Mouse (Mus musculus): Measurements from ENCODE around the gene Nhlh2. TPM values are rescaled to one million over a fixed set of nuclear protein-coding genes. Genes with fewer than 3 reads are reported as not detected.

Gene Nhlh2
- polyA plus RNA-seq, 1 experiment from 2014 or later, result 0.08 TPM

DNA sequence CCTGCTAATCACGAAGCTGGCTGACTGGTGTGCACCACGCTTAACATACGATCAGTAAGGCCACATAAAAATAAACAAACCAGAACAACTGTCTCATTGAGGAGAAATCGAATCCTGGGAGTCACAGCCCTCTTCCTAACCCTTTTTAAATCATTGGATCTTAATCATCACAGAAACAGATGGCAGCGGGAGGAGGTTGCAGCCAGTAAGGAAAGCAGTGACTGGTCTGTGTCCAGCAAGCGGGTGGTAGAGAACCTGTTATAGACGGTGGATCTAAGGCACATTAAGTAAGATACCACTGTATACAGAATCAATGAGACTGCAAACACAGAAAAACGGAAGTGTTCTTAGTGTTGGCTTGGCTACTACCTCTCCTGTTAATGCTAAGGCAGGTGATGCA is 24.2 kb upstream of the Nhlh2 start:
- Histone ChIP-seq H3K9ac (ENCODE audit: low read length) (no peak overlapping the region), H3K4me2 (ENCODE audit: low read length) (no peak overlapping the region), H3K36me3 (ENCODE audit: control insufficient read depth, insufficient read depth, low read length) (no peaks in the 10 kb centered on the region), H3K4me3 (ENCODE audit: low read depth, low read length) (no peak overlapping the region), H3K9me3 (ENCODE audit: control insufficient read depth, low read length) (no peaks in the 10 kb centered on the region), H3K27ac (ENCODE audit: low read depth) (no peak overlapping the region), H3K27me3 (replicated peaks; ENCODE audit: control insufficient read depth, insufficient read depth, low read length) (no peaks in the 10 kb centered on the region), H3K4me1 (replicated peaks; ENCODE audit: control insufficient read depth, insufficient read depth, low read length) (no peaks in the 10 kb centered on the region)
- no peak for ATAC-seq (replicated peaks; ENCODE audit: low FRiP score, low TSS enrichment, low read depth)
- no peak for DNase-seq (ENCODE audit: low spot score)
- WGBS, result 67% methylated on average over 8 of the region's 8 CpGs

DNA sequence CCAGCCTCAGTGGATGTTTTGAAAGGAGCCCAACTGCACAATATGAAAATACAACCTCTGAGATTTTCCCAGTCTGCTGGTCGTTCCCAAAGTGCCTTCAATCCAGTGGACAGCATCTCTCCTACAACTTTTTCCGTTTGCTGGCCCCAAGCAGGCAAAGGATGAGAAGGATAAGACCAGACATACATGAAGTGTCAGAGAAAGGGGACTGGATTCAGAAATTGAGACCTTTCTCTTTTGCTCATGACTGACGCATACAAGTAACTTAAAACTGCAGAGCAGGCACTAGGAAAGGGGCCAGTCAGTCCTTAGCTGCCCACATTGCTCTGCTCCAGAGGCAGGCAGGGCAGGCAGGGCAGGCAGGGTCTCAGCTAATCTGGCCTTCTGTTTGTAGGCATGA is 19.7 kb upstream of the Nhlh2 start:
- Histone ChIP-seq H3K27me3 (replicated peaks; ENCODE audit: control insufficient read depth, insufficient read depth, low read length) (no peaks in the 10 kb centered on the region), H3K4me1 (replicated peaks; ENCODE audit: control insufficient read depth, insufficient read depth, low read length) (no peaks in the 10 kb centered on the region), H3K4me2 (ENCODE audit: low read length) (no peak overlapping the region), H3K9me3 (ENCODE audit: control insufficient read depth, low read length) (no peaks in the 10 kb centered on the region), H3K27ac (ENCODE audit: low read depth) (no peak overlapping the region), H3K36me3 (ENCODE audit: control insufficient read depth, insufficient read depth, low read length) (no peaks in the 10 kb centered on the region), H3K4me3 (ENCODE audit: low read depth, low read length) (no peak overlapping the region), H3K9ac (ENCODE audit: low read length) (no peak overlapping the region)
- ATAC-seq (replicated peaks; ENCODE audit: low FRiP score, low TSS enrichment, low read depth) (no peak), DNase-seq (ENCODE audit: low spot score) (no peak)
- 76% methylated on average over 3 of the region's 3 CpGs for WGBS

DNA sequence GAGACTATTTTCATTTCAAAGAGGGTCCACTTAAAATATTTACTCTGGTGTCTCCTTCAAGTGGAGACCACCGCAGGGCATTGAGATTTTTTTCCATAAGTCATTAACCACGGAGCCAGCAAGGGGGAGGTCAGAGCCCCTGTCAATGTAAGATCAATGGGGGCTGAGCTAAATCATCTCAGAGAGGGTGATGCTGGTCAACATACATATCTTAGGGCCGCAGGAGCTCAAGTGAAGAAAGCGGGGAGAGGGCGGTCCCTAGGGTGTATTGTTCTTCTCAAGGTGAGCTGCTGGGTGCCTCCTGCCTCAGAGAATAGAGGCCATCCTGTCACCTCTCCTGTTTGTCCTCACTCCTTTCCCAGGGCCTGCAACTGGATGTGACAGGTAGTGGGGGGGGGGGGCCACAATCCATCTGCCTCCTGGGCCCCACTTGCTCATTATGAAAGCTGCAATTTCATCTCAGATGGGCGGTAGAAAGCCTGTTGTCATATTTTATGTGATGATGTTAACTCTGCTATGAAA is 18.8 kb upstream of the Nhlh2 start:
- H3K27me3 ChIP-seq (replicated peaks; ENCODE audit: control insufficient read depth, insufficient read depth, low read length), result no peaks in the 10 kb centered on the region
- DNase-seq (ENCODE audit: low spot score) (no peak), ATAC-seq (replicated peaks; ENCODE audit: low FRiP score, low TSS enrichment, low read depth) (no peak)
- H3K9ac ChIP-seq (ENCODE audit: low read length), result no peak overlapping the region
- H3K27ac ChIP-seq (ENCODE audit: low read depth), result no peak overlapping the region
- no peak overlapping the region for H3K4me3 ChIP-seq (ENCODE audit: low read depth, low read length)
- H3K4me1 ChIP-seq (replicated peaks; ENCODE audit: control insufficient read depth, insufficient read depth, low read length), result no peaks in the 10 kb centered on the region
- WGBS, result 42% methylated on average over 6 of the region's 6 CpGs
- no peaks in the 10 kb centered on the region for H3K9me3 ChIP-seq (ENCODE audit: control insufficient read depth, low read length)
- H3K4me2 ChIP-seq (ENCODE audit: low read length), result no peak overlapping the region
- no peaks in the 10 kb centered on the region for H3K36me3 ChIP-seq (ENCODE audit: control insufficient read depth, insufficient read depth, low read length)

DNA sequence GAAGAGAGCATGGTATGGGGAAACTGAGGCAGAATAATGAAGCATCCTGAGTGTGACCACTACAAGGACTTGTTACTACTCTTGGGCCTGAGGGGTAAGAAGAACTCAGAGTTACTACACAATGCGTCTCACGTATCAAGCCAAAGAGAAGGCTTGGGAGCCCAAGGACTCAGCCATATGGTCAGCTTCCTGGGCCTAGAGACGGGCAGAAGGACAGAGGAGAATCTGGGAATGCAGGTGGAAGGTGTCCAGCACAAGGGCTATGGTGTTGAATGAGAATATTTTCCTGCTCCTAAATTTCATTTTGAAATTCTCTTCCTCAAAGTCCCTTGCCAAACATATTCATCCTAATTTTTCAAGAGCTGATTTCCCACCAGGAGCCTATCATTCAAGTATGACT is 12.0 kb upstream of the Nhlh2 start:
- no peaks in the 10 kb centered on the region for H3K9me3 ChIP-seq (ENCODE audit: control insufficient read depth, low read length)
- DNase-seq (ENCODE audit: low spot score) (no peak), ATAC-seq (replicated peaks; ENCODE audit: low FRiP score, low TSS enrichment, low read depth) (no peak)
- H3K27me3 ChIP-seq (replicated peaks; ENCODE audit: control insufficient read depth, insufficient read depth, low read length), result no peaks in the 10 kb centered on the region
- no peak overlapping the region for H3K4me3 ChIP-seq (ENCODE audit: low read depth, low read length)
- no peak overlapping the region for H3K27ac ChIP-seq (ENCODE audit: low read depth)
- 89% methylated on average over 3 of the region's 3 CpGs for WGBS
- H3K36me3 ChIP-seq (ENCODE audit: control insufficient read depth, insufficient read depth, low read length), result no peaks in the 10 kb centered on the region
- H3K9ac ChIP-seq (ENCODE audit: low read length), result no peak overlapping the region
- H3K4me1 ChIP-seq (replicated peaks; ENCODE audit: control insufficient read depth, insufficient read depth, low read length), result no peaks in the 10 kb centered on the region
- H3K4me2 ChIP-seq (ENCODE audit: low read length), result no peak overlapping the region

DNA sequence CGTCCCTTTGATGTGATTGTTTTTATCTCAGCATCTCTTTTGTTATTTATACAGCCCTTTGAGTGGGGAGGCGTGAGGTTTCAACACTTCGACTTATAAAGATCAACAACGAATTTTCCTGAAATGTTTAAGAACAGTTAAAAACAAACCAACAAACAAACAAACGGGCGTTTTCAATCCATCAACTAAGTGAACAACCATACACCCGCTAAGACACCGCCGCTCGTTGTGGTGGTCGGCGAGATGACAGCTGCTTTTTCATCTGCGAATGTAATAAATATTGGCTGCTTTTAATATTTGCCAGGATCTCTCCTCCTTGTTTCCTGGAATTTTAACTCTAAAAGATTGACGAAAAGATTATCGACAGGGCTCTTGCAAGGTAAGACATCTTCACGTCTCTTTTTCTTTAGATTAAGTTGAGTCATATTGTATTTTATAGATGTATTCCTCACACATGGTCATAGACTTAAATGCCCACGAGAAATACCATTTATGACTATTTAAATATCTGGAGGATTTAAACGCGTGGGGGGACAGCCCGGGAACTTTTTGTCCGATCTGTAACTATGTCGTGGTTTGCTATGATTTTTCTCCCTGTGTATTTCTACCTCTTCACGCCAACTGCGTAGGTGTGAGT is 923 bp downstream of the Nhlh2 start:
- no peak for DNase-seq (ENCODE audit: low spot score)
- Histone ChIP-seq H3K4me1 (replicated peaks; ENCODE audit: control insufficient read depth, insufficient read depth, low read length) (peaks cover 5% of the 10 kb centered on the region; the same call in 1 of the 2 replicates), H3K4me3 (ENCODE audit: low read depth, low read length) (0 out of 2 replicates have a peak overlapping the region, but pooled peaks have one; percentile 20), H3K27me3 (replicated peaks; ENCODE audit: control insufficient read depth, insufficient read depth, low read length) (peaks cover 80% of the 10 kb centered on the region), H3K36me3 (ENCODE audit: control insufficient read depth, insufficient read depth, low read length) (no peaks in the 10 kb centered on the region), H3K4me2 (ENCODE audit: low read length) (no peak overlapping the region), H3K9ac (ENCODE audit: low read length) (no peak overlapping the region), H3K27ac (ENCODE audit: low read depth) (no peak overlapping the region), H3K9me3 (ENCODE audit: control insufficient read depth, low read length) (no peaks in the 10 kb centered on the region)
- WGBS, result 5% methylated on average over 24 of the region's 24 CpGs
- ATAC-seq (replicated peaks; ENCODE audit: low FRiP score, low TSS enrichment, low read depth), result no peak

DNA sequence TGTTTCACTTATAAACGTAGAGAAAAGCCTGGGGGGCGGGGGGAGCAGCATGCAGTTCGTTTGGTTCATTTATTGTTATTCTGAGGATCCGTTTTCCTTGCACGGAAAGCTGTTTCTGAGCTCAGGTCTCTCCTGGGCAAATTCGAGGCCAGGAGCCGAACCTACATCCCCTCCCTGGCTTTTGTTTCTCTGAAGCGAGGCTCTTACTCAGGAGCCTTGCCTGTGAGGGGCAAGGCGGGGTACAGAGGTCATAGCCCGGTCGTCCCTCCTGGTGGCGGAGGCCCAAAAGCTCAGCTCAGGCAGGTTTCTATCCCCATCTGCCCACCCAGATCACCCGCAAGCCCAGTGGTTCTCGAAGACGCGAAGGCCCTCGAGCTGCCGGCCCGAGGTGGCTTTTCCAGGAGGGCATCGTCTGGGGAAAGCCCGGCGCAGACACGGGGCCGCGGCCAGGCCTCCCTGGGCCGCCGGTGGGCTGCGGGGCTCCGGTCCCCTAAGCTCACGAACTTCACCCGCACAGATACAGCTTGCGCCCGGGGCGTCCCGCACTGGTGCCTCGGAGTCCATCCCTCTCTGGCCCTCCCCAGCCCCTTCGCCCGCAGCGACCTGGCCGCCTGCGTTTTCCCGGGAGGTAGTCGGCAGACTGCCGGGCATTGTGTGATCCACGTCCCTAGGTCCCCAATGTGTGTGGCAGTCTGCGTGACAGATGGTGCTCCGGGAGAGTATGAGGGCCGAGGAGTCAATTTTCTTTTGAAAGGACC is 1.6 kb downstream of the Nhlh2 start:
- ATAC-seq (replicated peaks; ENCODE audit: low FRiP score, low TSS enrichment, low read depth), result no peak
- Histone ChIP-seq H3K4me2 (ENCODE audit: low read length) (peak overlapping the region; percentile 40), H3K36me3 (ENCODE audit: control insufficient read depth, insufficient read depth, low read length) (no peaks in the 10 kb centered on the region), H3K9ac (ENCODE audit: low read length) (no peak overlapping the region), H3K4me1 (replicated peaks; ENCODE audit: control insufficient read depth, insufficient read depth, low read length) (peaks cover 5% of the 10 kb centered on the region; the same call in 1 of the 2 replicates), H3K4me3 (ENCODE audit: low read depth, low read length) (peak overlapping the region; percentile 20), H3K27ac (ENCODE audit: low read depth) (no peak overlapping the region), H3K9me3 (ENCODE audit: control insufficient read depth, low read length) (no peaks in the 10 kb centered on the region), H3K27me3 (replicated peaks; ENCODE audit: control insufficient read depth, insufficient read depth, low read length) (peaks cover 85% of the 10 kb centered on the region)
- WGBS, result 1% methylated on average over 48 of the region's 48 CpGs
- peak; percentile 77 for DNase-seq (ENCODE audit: low spot score)

DNA sequence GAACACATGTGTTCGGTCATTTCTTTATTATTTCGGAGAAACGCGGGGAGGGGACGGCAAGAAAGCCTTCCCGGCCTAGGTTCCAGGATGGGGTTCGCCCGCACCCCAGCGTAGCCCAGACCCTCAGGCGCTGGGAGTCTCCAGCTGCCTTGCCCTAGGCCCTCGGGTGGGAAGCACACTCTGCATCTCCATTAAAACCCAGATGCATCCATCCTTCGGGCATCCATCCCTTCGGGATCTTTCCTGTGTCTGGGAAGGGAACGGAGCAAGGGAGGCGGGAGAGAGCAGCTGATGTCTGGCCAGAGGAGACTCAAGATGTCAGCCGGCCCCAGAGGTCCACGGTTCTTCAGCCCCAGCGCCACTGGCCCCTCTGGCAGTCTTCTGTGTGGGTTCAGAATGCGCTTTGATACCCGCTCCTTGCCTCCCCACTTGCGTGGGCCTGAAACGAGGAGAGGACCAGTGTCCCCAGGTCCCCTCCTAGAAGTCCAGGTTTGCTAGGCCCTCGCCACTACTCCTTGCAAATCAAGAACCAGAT is 2.3 kb downstream of the Nhlh2 start:
- no peaks in the 10 kb centered on the region for H3K36me3 ChIP-seq (ENCODE audit: control insufficient read depth, insufficient read depth, low read length)
- H3K4me3 ChIP-seq (ENCODE audit: low read depth, low read length), result peak overlapping the region; percentile 20
- 7% methylated on average over 23 of the region's 23 CpGs for WGBS
- ATAC-seq (replicated peaks; ENCODE audit: low FRiP score, low TSS enrichment, low read depth) (no peak), DNase-seq (ENCODE audit: low spot score) (peak; percentile 76)
- H3K4me1 ChIP-seq (replicated peaks; ENCODE audit: control insufficient read depth, insufficient read depth, low read length), result peaks cover 5% of the 10 kb centered on the region; the same call in 1 of the 2 replicates
- H3K9me3 ChIP-seq (ENCODE audit: control insufficient read depth, low read length), result no peaks in the 10 kb centered on the region
- peak overlapping the region; percentile 40 for H3K4me2 ChIP-seq (ENCODE audit: low read length)
- H3K27me3 ChIP-seq (replicated peaks; ENCODE audit: control insufficient read depth, insufficient read depth, low read length), result peaks cover 85% of the 10 kb centered on the region
- H3K9ac ChIP-seq (ENCODE audit: low read length), result no peak overlapping the region
- no peak overlapping the region for H3K27ac ChIP-seq (ENCODE audit: low read depth)

DNA sequence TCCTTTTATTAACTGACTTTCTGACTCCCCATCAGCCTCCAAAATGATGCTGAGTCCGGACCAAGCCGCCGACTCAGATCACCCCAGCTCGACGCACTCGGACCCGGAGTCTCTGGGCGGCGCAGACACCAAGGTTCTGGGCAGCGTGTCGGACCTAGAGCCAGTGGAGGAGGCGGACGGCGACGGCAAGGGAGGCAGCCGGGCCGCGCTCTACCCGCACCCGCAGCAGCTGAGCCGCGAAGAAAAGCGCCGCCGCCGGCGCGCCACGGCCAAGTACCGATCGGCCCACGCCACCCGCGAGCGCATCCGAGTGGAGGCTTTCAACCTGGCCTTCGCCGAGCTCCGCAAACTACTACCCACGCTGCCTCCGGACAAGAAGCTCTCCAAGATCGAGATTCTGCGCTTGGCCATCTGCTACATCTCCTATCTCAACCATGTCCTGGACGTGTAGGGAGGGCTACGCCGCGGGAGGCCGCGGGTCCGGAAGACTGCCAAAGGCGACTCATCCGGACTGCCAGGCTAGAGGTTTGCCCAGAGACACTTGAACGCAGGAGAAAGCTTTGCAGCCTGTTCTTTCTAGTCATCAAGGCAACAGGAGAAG is 2.8 kb downstream of the Nhlh2 start:
- peaks cover 5% of the 10 kb centered on the region; the same call in 1 of the 2 replicates for H3K4me1 ChIP-seq (replicated peaks; ENCODE audit: control insufficient read depth, insufficient read depth, low read length)
- H3K4me3 ChIP-seq (ENCODE audit: low read depth, low read length), result peak overlapping the region; percentile 20
- peaks cover 84% of the 10 kb centered on the region for H3K27me3 ChIP-seq (replicated peaks; ENCODE audit: control insufficient read depth, insufficient read depth, low read length)
- peak overlapping the region; percentile 40 for H3K4me2 ChIP-seq (ENCODE audit: low read length)
- WGBS, result under 1% methylated on average over 53 of the region's 53 CpGs
- no peaks in the 10 kb centered on the region for H3K36me3 ChIP-seq (ENCODE audit: control insufficient read depth, insufficient read depth, low read length)
- H3K9ac ChIP-seq (ENCODE audit: low read length), result no peak overlapping the region
- H3K27ac ChIP-seq (ENCODE audit: low read depth), result no peak overlapping the region
- peak; percentile 82 for DNase-seq (ENCODE audit: low spot score)
- ATAC-seq (replicated peaks; ENCODE audit: low FRiP score, low TSS enrichment, low read depth), result no peak
- no peaks in the 10 kb centered on the region for H3K9me3 ChIP-seq (ENCODE audit: control insufficient read depth, low read length)
